Mouse (Mus musculus) erythroblast, adult 5-6 weeks (primary cell): ENCODE measurements around the gene Csrp3. TPM values are rescaled to one million over a fixed set of nuclear protein-coding genes. Genes with fewer than 3 reads are reported as not detected.

Source experiments
- ATAC-seq: replicated peaks from 2 replicates; pipeline ENCODE4 v1.8.0; 2016; ENCODE audit warnings: moderate number of reproducible peaks, mild to moderate bottlenecking, moderate TSS enrichment, inconsistent platforms; ENCODE audit not compliant: poor library complexity, low FRiP score, severe bottlenecking
- total RNA-seq, 2 experiments: library from RNA; stranded (forward) in 1 of 2; stranded (reverse) in 1 of 2; fragments of 150-400 nt in 1 of 2; fragments of 200-764, 138-1000 nt in 1 of 2; gene quantifications; 2 replicates each; pipeline versions ENCODE4 v1.2.3 to v1.2.4; 2015 to 2017; ENCODE audit warnings: low replicate concordance in 2 of 2

Gene Csrp3
- total RNA-seq, 2 experiments from 2014 or later = 3.0 to 11.0 TPM

GRCm38 (mm10) chr7:48870579-48871180 is 22.8 kb upstream of the Csrp3 start:
- ATAC-seq = no peak

GRCm38 (mm10) chr7:48870144-48870543 is 22.3 kb upstream of the Csrp3 start:
- ATAC-seq = no peak

GRCm38 (mm10) chr7:48867576-48867975 is 19.7 kb upstream of the Csrp3 start:
- peak; percentile 32; the same call in 1 of the 2 replicates for ATAC-seq

GRCm38 (mm10) chr7:48864671-48865458 is 17.0 kb upstream of the Csrp3 start:
- ATAC-seq = no peak

GRCm38 (mm10) chr7:48864199-48864598 is 16.4 kb upstream of the Csrp3 start:
- ATAC-seq = no peak

- no peak for ATAC-seq
Observed at GRCm38 (mm10) chr7:48861796-48862195, 14.0 kb upstream of the Csrp3 start.

- no peak for ATAC-seq
Observed at GRCm38 (mm10) chr7:48860948-48861347, 13.1 kb upstream of the Csrp3 start.

GRCm38 (mm10) chr7:48859362-48859761 is 11.5 kb upstream of the Csrp3 start:
- ATAC-seq = no peak

GRCm38 (mm10) chr7:48858257-48858656 is 10.4 kb upstream of the Csrp3 start:
- ATAC-seq = no peak

- ATAC-seq = no peak
Observed at GRCm38 (mm10) chr7:48855461-48855860, 7.6 kb upstream of the Csrp3 start.

- ATAC-seq = no peak
Observed at GRCm38 (mm10) chr7:48853496-48853895, 5.7 kb upstream of the Csrp3 start.

GRCm38 (mm10) chr7:48851529-48852104 is 3.8 kb upstream of the Csrp3 start:
- ATAC-seq = no peak

GRCm38 (mm10) chr7:48846755-48847154 is 1.1 kb downstream of the Csrp3 start:
- ATAC-seq = no peak

- no peak for ATAC-seq
Observed at GRCm38 (mm10) chr7:48845213-48845973, 2.4 kb downstream of the Csrp3 start.

GRCm38 (mm10) chr7:48843541-48843940 is 4.3 kb downstream of the Csrp3 start:
- ATAC-seq = no peak

- ATAC-seq = no peak
Observed at GRCm38 (mm10) chr7:48842353-48842752, 5.5 kb downstream of the Csrp3 start.

- ATAC-seq = no peak
Observed at GRCm38 (mm10) chr7:48841538-48841937, 6.3 kb downstream of the Csrp3 start.

- no peak for ATAC-seq
Observed at GRCm38 (mm10) chr7:48840545-48840944, 7.3 kb downstream of the Csrp3 start.

GRCm38 (mm10) chr7:48838434-48838833 is 9.4 kb downstream of the Csrp3 start:
- no peak for ATAC-seq

GRCm38 (mm10) chr7:48836949-48837348 is 10.9 kb downstream of the Csrp3 start:
- ATAC-seq = no peak
